In genomic region chr8:84783919-84784581, GRCm38 (mm10) we compare ENCODE assay signal across 9 mouse cellular contexts. TPM values are rescaled to one million over a fixed set of nuclear protein-coding genes. Genes with fewer than 3 reads are reported as not detected.
A peak's percentile ranks its signal among the peaks of the same experiment; 100 is the strongest.
DNase-seq lines count a peak whose midpoint lies in the region; ATAC-seq and TF ChIP-seq lines count a peak whose summit lies in the region.
"Had no signal": no experiment of that assay in that cellular context is flagged by ENCODE, and none has a peak within 500 bp of the region (broad histone marks: within the 10 kb centered on the region; RNA-seq: fewer than 3 reads in every experiment).

No protein-coding gene starts in this region.

- peaks cover 96% of the 10 kb centered on the region for H3K27me3 ChIP-seq in lung, embryonic 14.5 days (ENCODE audit: insufficient read depth, low read length)
- peaks cover 99% of the 10 kb centered on the region for H3K27me3 ChIP-seq in embryonic facial prominence, embryonic 13.5 days
- H3K27me3 ChIP-seq in midbrain, embryonic 14.5 days (ENCODE audit: control insufficient read depth, insufficient read depth, low read length): peaks cover 99% of the 10 kb centered on the region

- H3K4me1 ChIP-seq in lung, embryonic 14.5 days (ENCODE audit: insufficient read depth): peaks cover 40% of the 10 kb centered on the region
- H3K4me1 ChIP-seq in embryonic facial prominence, embryonic 13.5 days: peaks cover 98% of the 10 kb centered on the region
- peaks cover 6% of the 10 kb centered on the region; the same call in 1 of the 2 replicates for H3K4me1 ChIP-seq in midbrain, embryonic 14.5 days (ENCODE audit: control insufficient read depth, insufficient read depth, low read length)

- H3K9me3 ChIP-seq in lung, embryonic 14.5 days (ENCODE audit: low read depth, low read length): no peaks in the 10 kb centered on the region
- H3K9me3 ChIP-seq in embryonic facial prominence, embryonic 13.5 days: no peaks in the 10 kb centered on the region
- no peaks in the 10 kb centered on the region for H3K9me3 ChIP-seq in midbrain, embryonic 14.5 days (ENCODE audit: control insufficient read depth, low read length)
- H3K9me3 ChIP-seq: liver, embryonic 15.5 days had no signal

- DNase-seq in lung, embryonic 14.5 days: peak; percentile 63
- DNase-seq in lung, postnatal 14 days: no peak
- peak; percentile 64 for DNase-seq in heart, postnatal 4 days
- DNase-seq in midbrain, embryonic 14.5 days: no peak
- DNase-seq in layer of hippocampus, adult 18-20 months (ENCODE audit: low spot score in 2 of 2): no peak
- DNase-seq in MN1 (ENCODE audit: low spot score): no peak
- DNase-seq in frontal cortex, adult 2 months (ENCODE audit: extremely low spot score in 1 of 2, low spot score in 1 of 2): no peak

- WGBS in lung, embryonic 14.5 days: 10% methylated on average over 33 of the region's 33 CpGs
- WGBS in embryonic facial prominence, embryonic 13.5 days: 8% methylated on average over 33 of the region's 33 CpGs
- WGBS in midbrain, embryonic 14.5 days: under 1% methylated on average over 33 of the region's 33 CpGs

- H3K4me3 ChIP-seq in lung, embryonic 14.5 days (ENCODE audit: low read depth, low read length): peak overlapping the region; percentile 24
- peak overlapping the region; percentile 27 for H3K4me3 ChIP-seq in embryonic facial prominence, embryonic 13.5 days
- H3K4me3 ChIP-seq in midbrain, embryonic 14.5 days (replicated peaks; ENCODE audit: low read depth, low read length): 0 out of 2 replicates have a peak overlapping the region, but pooled peaks have one; percentile 5
- H3K4me3 ChIP-seq: liver, embryonic 15.5 days had no signal

- 0 out of 2 replicates have a peak overlapping the region, but pooled peaks have one; percentile 3 for H3K9ac ChIP-seq in lung, embryonic 14.5 days
- H3K9ac ChIP-seq in embryonic facial prominence, embryonic 13.5 days: peak overlapping the region; percentile 54
- no peak overlapping the region for H3K9ac ChIP-seq in midbrain, embryonic 14.5 days (replicated peaks; ENCODE audit: low read length)
- H3K9ac ChIP-seq: liver, embryonic 15.5 days had no signal

- TF ChIP-seq CTCF in lung, embryonic 14.5 days (IDR thresholded peaks at IDR 0.05; ENCODE audit: low read depth): no peak

- peak overlapping the region; percentile 50 for H3K4me2 ChIP-seq in lung, embryonic 14.5 days
- peak overlapping the region; percentile 45 for H3K4me2 ChIP-seq in embryonic facial prominence, embryonic 13.5 days
- peak overlapping the region; percentile 33 for H3K4me2 ChIP-seq in midbrain, embryonic 14.5 days (ENCODE audit: low read length)
- H3K4me2 ChIP-seq: liver, embryonic 15.5 days had no signal

- no peak overlapping the region for H3K27ac ChIP-seq in lung, embryonic 14.5 days (ENCODE audit: low read depth)
- no peak overlapping the region for H3K27ac ChIP-seq in embryonic facial prominence, embryonic 13.5 days
- H3K27ac ChIP-seq in midbrain, embryonic 14.5 days (replicated peaks; ENCODE audit: low read depth, low read length): no peak overlapping the region
- H3K27ac ChIP-seq: liver, embryonic 15.5 days had no signal

- no peak for ATAC-seq in lung, embryonic 14.5 days (ENCODE audit: insufficient read depth)
- ATAC-seq in embryonic facial prominence, embryonic 13.5 days (ENCODE audit: insufficient number of reproducible peaks, insufficient read depth, low FRiP score, low TSS enrichment, low read depth): no peak
- ATAC-seq in midbrain, embryonic 14.5 days (ENCODE audit: low FRiP score, low TSS enrichment): no peak

- H3K36me3 ChIP-seq in lung, embryonic 14.5 days (ENCODE audit: insufficient read depth): no peaks in the 10 kb centered on the region; the same call in 1 of the 2 replicates
- H3K36me3 ChIP-seq in embryonic facial prominence, embryonic 13.5 days: no peaks in the 10 kb centered on the region
- no peaks in the 10 kb centered on the region for H3K36me3 ChIP-seq in midbrain, embryonic 14.5 days (ENCODE audit: control insufficient read depth, insufficient read depth, low read length)
- H3K36me3 ChIP-seq: liver, embryonic 15.5 days had no signal

RNA-seq across cellular contexts. Expression of gene Nfix, which starts 16.1 kb away (rescaled TPM):
- 42.3 and 44.1 TPM in 2 replicates for polyA plus RNA-seq in lung, embryonic 14.5 days (2014; fragmentation: Nextera tagmentation; extraction: Ambion mirVana)
- 37.0 and 42.9 TPM in 2 replicates for polyA plus RNA-seq in embryonic facial prominence, embryonic 13.5 days (2015; fragmentation: Nextera tagmentation; extraction: Ambion mirVana)
- 100 to 1,000 TPM; 189 to 211 TPM for total RNA-seq in heart, postnatal 4 days (2021)
- 45.9 and 49.8 TPM in 2 replicates for polyA plus RNA-seq in midbrain, embryonic 14.5 days (2014; fragmentation: Nextera tagmentation; extraction: Ambion mirVana)
- 100 to 1,000 TPM; 379 to 429 TPM for total RNA-seq in layer of hippocampus, adult 18-20 months (2021)
- polyA plus RNA-seq in frontal cortex, adult 2 months (2012; rRNA removed): 51.3 and 61.3 TPM in 2 replicates

RNA-seq across cellular contexts. Expression of gene Dand5, which starts 38.6 kb away (rescaled TPM):
- polyA plus RNA-seq in lung, embryonic 14.5 days (2014; fragmentation: Nextera tagmentation; extraction: Ambion mirVana): 4.5 and 4.6 TPM in 2 replicates
- polyA plus RNA-seq in embryonic facial prominence, embryonic 13.5 days (2015; fragmentation: Nextera tagmentation; extraction: Ambion mirVana): 7.0 TPM in 2 replicates
- total RNA-seq in heart, postnatal 4 days (2021): 1 to 10 TPM; 3.4 to 3.6 TPM
- polyA plus RNA-seq in midbrain, embryonic 14.5 days (2014; fragmentation: Nextera tagmentation; extraction: Ambion mirVana): 9.9 and 12.7 TPM in 2 replicates
- total RNA-seq in layer of hippocampus, adult 18-20 months (2021): 10 to 100 TPM; 10.7 to 10.9 TPM
- 14.6 and 15.5 TPM in 2 replicates for polyA plus RNA-seq in frontal cortex, adult 2 months (2012; rRNA removed)

RNA-seq across cellular contexts. Expression of gene Gadd45gip1, which starts 47.3 kb away (rescaled TPM):
- polyA plus RNA-seq in lung, embryonic 14.5 days (2014; fragmentation: Nextera tagmentation; extraction: Ambion mirVana): 44.2 and 45.0 TPM in 2 replicates
- polyA plus RNA-seq in embryonic facial prominence, embryonic 13.5 days (2015; fragmentation: Nextera tagmentation; extraction: Ambion mirVana): 45.6 and 48.2 TPM in 2 replicates
- 10 to 100 TPM; 24.2 to 26.2 TPM for total RNA-seq in heart, postnatal 4 days (2021)
- polyA plus RNA-seq in midbrain, embryonic 14.5 days (2014; fragmentation: Nextera tagmentation; extraction: Ambion mirVana): 32.7 and 35.8 TPM in 2 replicates
- total RNA-seq in layer of hippocampus, adult 18-20 months (2021): 10 to 100 TPM; 27.3 to 27.4 TPM
- 28.0 and 30.9 TPM in 2 replicates for polyA plus RNA-seq in frontal cortex, adult 2 months (2012; rRNA removed)

RNA-seq across cellular contexts. Expression of gene Rad23a, which starts 56.4 kb away (rescaled TPM):
- 118 and 123 TPM in 2 replicates for polyA plus RNA-seq in lung, embryonic 14.5 days (2014; fragmentation: Nextera tagmentation; extraction: Ambion mirVana)
- 97.1 and 100 TPM in 2 replicates for polyA plus RNA-seq in embryonic facial prominence, embryonic 13.5 days (2015; fragmentation: Nextera tagmentation; extraction: Ambion mirVana)
- 10 to 100 TPM; 90.9 to 91.8 TPM for total RNA-seq in heart, postnatal 4 days (2021)
- 83.4 and 84.3 TPM in 2 replicates for polyA plus RNA-seq in midbrain, embryonic 14.5 days (2014; fragmentation: Nextera tagmentation; extraction: Ambion mirVana)
- total RNA-seq in layer of hippocampus, adult 18-20 months (2021): 10 to 100 TPM; 63.8 to 77.0 TPM
- polyA plus RNA-seq in frontal cortex, adult 2 months (2012; rRNA removed): 75.2 and 80.5 TPM in 2 replicates

Comparison
In these comparisons a context has a peak if more than half of its experiments do, and no peak if none do; other contexts are left out.
1. DNase-seq: peak in lung, embryonic 14.5 days (single experiment) and heart, postnatal 4 days (single experiment); none in lung, postnatal 14 days (single experiment), midbrain, embryonic 14.5 days (single experiment), layer of hippocampus, adult 18-20 months (0 of 2), MN1 (single experiment) and frontal cortex, adult 2 months (0 of 2).
2. Peak in every context shown above with its lines, with median percentiles within 50 percentile points of each other: H3K4me2 ChIP-seq and H3K4me3 ChIP-seq.